Mouse (Mus musculus) layer of hippocampus, postnatal 36 days (tissue): ENCODE data around the gene Nup85. TPM values are rescaled to one million over a fixed set of nuclear protein-coding genes. Genes with fewer than 3 reads are reported as not detected.

ENCODE experiments used
- DNase-seq, 2 experiments: peaks; one replicate each; pipeline ENCODE4 v3.0.0; 2022
- total RNA-seq, 2 experiments: library from RNA; stranded (reverse); gene quantifications; 2 replicates each; pipeline ENCODE4 v1.2.3; 2021

Gene Nup85
- total RNA-seq, 2 experiments from 2014 or later = 49.8 to 60.7 TPM

DNA sequence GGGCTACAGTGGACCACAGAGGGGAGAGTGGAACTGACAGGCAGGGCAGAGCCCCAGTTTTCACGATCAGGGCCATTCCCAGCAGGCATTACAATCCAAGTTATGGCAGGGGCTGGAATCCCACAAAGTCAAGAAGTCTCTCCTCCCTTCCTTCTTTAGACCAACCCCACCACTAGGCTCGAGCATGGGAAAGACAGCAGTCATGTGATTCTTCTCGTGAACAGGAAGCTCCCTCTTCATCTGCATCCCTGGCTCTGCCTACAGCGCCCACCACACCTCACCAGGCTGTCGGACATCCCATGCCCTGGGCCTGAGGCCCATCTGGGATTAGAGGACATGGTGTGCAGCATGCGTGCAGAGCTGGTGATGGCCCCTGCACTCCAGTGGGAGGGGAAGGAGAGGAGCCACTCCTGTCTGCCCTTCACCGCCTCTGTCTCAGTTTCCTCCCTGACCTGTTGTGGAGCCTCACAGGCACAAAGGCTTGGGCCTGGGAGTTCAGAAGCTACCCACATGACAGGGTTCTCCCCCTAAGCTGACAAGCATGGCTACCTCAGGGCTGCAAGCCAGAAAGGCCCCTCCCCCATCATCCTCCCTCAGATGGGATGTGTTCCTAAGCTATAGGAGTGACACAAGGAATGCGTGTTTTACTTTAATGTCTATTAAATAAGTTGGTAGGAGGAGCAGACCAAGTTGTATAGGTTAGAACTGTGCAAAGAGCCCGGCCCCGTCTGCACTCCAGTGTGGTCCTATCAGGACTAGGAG, 50.3 kb downstream of the Nup85 start:
- no peak for DNase-seq

DNA sequence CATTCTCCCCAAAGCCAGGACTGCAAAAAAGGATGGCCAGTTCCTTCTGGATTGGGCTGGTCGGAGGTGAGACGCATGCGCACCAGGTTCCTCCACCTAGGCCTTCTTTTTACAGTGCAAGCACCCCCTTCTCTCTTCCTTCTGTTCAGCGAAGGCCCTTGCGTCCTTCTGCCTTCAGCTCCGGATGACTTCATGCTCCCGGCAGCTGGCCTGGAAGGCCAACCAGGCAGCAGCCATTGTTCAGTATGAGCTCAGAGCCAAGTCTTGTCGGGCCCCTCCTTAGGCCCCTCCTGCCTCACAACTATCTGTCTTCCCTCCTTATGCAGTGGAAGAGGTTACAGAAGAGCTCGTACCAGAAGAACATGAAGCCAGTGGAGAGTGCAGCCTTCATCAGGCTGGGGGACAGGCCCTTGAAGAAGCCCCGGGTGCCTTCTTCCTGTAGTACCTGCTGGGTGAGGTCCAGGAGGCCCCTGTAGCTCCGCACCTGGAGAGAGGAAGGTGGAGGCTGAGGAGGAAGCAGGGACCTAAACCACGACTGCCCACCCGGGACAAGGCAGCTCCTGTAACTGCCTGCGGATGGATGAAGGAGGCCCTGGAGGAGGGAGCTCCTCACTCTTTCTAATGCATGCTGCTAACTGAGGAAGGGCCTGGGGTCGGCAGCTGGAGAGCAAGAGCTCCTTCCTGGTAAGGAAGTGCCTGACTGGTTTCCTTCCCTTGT, 51.0 kb downstream of the Nup85 start:
- DNase-seq = no peak

DNA sequence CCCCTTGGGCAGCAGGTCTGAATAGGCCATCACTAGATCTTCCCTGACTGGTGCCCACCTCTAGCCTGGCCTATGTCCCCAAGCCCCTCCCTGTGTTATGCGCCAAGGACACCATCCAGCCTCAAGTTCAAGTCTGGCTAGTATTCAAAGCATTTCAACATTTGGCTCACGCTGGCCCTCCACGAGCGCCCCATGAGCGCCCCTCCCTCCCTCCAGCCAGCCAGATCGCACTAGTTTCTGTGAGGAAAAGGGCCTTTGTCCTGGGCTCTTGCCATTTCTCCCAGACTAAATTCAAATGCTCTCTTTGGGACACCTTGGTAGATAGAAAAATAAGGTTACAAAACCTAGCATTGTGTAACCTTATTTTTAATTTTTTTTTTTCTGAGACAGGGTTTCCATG, 51.6 kb downstream of the Nup85 start:
- DNase-seq = no peak

DNA sequence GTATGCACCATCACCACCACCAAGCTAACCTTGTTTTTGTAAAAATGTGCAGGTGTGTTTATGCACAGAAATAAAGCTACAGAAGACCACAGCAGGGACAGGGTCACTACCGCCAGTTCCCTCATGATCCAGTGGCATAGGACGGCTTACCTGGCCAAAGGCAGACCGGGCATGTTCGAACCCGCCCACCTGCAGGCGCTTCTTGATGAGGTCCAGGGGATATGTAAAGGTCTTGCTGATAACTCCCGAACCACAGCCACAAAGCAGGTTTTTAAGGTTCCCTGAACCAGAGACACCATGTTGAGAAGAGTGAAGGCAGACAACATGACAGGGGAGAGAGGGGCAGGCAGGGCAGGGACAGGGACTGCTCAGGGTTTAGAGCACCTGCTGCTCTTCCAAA, 52.1 kb downstream of the Nup85 start:
- DNase-seq = no peak

DNA sequence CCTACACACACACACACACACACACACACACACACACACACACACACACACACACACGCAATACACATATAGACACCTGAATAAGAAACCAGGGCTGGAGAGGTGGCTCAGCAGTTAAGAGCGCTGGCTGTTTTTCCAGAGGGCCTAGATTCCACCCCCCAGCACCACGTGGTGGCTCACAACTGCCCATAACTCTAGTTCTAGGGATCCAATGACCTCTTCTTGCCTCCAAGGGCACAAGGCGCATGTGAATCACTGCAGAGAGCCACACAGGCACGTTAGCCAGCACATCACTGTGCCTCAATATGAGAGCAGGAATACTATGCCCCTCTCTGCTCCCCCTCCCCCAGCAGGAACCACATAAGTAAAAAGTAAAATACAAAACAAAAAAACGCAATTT, 52.7 kb downstream of the Nup85 start:
- DNase-seq = no peak

DNA sequence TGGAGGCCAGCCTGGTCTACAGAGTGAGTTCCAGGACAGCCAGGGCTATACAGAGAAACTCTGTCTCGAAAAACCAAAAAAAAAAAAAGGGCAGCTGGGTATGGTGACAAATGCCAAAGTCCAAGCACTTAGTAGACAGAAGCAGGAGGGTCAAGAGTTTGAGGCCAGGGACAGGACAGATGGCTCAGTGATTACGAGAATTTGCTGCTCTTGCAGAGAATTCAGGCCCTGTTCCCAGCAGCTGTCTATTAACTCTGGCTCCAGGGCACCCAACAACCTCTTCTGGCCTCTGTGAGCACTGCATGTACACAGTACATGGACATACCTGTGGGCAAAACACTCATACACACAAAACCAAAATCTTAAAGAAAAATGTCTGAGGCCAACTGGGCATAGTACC, 53.8 kb downstream of the Nup85 start:
- no peak for DNase-seq

DNA sequence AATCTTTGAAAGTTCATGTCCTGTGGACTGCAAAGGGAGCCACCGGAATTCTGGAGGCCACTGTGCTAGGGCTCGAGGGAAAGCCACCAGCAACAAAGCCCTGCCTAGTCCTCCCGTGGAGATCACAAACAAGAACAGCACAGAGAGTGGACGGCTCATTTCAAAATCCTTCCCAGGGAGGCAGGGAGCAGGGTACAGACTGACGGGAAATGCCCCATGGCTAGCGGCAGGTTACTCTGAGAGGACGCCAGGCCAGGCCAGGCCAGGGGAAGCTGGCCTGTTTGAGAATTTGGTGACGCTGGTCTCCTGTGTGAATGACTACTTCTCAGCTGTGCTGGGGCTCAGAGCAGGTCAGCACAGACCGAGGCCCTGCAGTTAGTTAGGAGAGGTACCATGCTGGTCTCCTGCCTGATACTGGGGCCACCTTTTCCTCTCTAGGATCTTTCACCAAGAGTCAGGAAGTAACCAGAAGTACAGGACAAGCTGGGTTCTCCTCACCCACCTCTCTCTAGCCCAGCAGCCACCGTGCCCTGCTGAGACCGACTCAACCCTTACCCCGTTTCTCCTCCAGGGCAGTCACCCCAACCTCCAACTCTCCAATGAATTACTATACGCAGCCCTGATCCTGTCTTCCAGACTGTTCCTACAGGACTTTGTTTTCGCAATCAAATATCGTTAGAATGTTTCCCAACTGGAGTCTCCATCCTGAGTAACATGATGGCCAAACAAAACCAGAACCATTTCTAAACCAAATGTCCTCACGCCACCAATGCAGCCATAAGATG, 54.7 kb downstream of the Nup85 start:
- no peak for DNase-seq

DNA sequence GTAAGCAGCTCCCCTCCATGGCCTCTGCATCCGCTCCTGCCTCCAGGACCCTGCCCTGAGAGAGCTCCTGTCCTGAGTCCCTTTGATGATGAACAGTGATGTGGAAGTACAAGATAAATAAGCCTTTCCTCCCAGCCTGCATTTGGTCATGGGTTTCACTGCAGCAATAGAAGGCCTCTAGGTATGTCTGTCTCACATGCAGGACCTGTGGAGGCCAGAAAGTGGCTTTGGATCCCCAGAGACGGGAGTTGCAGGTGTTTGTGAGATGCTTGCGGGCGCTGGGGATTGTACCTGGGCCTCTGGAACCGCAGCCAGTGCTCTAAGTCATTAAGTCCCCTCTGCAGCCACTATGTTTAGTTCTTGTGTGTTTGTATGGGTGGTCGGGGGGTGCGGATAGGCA, 55.7 kb downstream of the Nup85 start:
- DNase-seq = no peak

DNA sequence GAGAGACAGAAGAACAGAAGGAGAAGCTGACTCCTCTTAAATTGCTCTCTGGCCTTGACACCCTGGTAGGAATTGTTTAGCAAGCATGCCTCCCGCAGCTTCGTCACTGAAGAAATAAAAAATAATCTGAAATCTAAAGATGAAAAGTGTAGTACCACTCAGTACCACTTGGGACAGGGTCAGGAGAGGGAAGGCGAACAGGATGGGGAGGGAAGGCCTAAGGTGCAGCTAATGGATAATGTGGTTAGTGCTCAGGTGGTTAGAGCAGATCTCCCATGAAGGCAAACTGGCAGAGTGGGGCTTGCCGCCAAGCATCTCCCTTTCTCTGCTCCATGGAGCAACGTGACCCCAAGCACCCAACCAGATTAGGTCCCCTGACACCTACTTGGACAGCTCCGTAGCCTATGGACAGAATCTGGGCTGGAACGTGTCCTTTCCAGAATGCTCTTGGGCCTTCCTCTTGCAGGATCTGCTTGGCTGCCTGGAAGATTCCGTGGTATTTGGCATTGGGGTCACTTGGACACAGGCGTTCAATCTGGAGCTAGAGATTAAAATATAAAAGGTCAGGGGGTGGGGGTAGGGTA, 59.3 kb downstream of the Nup85 start:
- DNase-seq = no peak

DNA sequence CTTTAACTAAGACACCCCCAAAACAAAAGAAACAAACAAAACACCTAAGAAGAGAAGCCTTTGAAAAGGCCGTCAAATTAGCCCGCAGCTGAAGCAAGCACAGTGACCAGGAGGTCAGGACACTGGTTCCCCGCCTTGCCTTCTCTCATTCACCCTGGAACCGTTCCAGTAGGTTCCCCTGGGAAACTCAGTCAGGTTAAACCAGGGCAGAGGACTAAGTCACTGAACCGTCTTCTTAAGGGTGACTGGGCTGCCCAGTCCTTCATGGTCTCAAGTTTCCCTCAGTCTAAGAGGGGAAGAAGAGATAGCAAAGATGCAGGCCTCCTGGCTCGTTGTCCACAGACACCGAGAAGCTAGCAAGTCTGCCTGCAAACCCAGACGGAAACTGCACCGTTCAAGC, 61.6 kb downstream of the Nup85 start:
- DNase-seq = no peak

DNA sequence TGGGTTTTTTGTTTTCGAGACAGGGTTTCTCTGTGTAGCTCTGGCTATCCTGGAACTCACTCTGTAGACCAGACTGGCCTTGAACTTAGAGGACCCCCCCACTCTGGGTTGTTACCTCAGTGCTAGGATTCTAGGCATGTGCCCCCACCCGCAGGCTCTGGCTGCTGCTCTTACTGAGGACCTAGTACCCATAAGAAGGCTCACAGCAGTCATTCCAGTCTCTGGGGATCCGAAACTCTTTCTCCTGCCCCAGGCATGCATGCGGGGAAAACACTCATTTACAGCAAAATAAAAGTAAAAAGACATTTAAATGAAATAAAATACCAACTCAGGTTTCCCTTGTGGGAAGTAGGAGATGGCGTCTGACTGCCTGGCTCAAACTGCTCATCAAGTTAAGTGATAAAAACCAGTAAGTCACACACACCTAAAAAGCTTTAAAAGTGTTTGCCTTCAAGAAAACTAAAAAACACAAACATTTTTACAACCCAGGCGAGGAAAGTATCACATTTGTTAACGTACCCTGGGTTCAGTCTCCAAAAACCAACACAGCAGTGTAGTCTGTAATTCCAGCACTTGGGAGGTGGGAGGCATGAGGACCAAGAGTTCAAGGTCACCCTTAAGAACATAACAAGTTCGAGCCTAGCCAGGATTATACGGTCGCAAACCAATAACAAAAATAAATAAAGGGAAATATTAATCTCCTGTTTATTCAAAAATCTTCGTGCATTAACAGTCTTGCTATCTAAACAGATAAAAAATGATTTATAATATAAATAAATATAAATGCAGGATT, 62.8 kb downstream of the Nup85 start:
- DNase-seq = no peak

DNA sequence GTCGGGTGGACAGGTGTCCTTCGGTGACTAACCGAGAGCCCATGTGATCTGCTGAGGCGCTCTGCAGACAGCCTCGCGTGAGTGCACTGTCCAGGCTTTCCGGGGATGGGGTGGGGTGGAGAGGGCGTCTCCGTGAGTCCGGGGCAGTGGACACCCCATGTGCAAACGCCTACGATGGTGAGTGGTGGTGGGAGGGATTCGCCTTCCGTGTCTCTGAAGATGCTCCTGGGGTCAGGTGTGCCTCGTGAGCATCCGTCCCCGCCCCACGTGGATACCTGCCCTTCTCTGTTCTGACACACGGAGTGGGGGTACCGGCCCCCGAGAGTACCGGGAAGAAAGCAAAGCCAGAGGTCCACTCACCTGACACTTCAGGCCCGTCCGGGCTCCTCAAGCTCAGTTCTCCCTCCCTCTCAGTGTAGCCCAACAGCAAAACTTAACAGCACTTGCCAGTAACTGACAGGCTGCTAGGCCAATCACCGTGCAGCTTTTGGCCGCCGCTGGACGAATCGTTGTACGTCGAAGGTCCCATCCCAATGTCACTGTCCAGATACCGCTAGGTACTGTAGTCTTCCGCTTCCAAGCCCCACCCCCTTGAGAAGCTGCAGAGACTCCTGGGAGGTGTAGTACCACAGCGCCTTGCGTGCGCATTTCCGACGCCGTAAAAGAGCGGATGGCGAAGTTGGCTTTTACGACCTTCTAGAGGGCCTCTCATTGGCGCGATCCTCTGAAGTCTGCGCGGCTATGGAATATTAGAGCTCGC, 63.7 kb downstream of the Nup85 start, which contains the start of gene Slc25a19:
TSS of gene Slc25a19 (minus strand) at position 591 of the 760 bp plus-strand sequence.
- peak; percentile 99 for DNase-seq

DNA sequence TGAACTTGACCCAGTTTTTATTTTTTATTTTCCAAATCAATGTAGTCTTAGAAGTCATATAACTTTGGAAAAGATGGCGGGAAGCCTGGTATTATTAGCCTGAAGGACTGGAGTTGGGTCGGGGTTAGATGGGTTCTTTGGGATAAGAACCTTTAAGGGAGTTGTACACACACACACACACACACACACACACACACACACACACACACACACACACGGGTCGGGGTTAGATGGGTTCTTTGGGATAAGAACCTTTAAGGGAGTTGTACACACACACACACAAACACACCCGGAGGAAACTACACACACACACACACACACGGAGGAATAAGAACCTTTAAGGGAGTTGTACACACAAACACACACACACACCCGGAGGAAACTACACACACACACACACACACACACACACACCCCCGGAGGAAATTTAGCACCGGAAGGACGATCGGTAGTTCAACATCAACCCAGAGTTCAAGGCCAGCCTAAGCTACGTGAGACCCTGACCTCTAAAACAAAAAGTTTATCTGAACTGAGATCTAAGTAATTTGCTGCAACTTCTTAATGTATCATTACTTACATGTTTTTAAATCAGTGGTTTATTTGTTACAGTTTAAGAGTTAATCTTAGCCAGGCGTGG, 64.3 kb downstream of the Nup85 start:
- DNase-seq = no peak

DNA sequence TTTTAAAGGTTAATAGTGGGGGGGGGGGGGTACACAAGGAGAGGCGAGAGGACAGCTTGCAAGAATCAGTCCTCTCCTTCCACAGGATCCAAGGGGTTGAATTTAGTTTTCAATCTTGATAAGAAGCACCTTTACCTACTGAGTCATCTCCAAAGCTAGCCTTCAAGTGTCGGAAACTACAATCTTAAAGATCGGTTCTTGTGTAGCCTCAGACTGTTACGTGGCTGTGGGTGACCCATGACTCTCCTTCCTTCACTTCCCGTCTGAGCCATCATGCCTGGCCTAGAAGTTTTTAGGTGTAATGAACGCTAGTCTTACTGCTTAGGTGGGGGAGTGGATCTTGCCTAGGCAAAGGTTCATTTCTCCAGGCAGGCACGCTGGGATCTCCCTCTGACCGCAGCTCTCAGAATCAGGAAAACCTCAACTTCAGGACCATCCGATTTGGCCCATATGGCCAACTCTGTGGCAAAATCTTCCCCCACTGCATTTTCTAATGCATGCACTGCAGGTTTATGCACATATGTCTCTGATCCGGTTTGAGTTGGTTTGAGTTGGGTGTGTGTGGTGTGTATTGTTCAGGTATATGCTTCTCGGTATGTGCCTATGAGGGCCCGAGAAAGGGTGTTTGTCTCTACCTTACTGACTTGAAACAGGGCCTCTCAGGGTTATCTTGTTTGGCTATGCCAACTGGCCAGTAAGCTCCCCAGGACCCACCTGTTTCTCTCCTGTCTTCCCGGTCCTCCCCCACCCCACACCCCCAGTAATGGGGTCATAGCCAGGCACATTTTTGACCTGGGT, 65.7 kb downstream of the Nup85 start:
- DNase-seq = no peak

DNA sequence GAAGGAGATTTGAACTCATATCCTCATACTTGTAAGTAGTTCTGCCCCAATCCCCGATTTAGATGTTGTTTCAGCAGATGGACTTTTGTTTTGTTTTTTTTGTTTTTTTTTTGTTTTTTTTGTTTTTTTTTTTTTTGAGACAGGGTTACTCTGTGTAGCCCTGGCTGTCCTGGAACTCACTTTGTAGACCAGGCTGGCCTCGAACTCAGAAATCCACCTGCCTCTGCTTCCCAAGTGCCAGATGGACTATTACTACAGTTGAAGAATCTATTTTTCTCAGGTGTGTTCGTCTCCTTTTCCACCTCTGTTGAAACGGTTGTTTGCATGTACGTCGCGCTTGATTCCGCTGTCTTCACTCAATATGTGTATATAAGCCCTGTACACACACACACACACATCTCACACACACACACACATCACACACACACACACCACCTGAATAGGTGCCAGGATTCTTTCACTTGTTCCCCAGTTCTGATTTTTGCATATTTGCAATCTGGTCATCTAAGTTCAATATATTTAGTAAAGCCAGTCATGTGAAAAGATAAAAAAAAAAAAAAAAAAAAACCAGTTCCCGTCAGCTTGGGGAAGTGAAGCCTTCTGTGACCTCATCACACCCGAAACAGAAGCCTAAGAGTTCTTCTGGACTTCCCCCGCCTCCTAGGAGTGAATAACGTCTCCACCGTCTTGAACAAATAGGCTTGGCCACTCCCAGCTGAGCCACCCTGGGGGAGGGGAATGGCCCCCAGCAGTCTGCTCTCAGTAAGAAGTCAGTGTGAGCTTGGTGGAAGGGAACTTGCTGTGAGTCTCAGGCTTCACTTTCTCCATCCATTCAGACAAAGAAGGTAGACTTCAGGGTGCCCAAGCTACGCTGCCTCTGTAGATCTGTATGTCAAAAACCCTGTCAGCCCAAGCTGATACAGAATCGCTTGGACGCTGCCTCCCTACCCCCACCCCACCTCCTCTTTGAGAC, 66.6 kb downstream of the Nup85 start:
- DNase-seq = no peak

DNA sequence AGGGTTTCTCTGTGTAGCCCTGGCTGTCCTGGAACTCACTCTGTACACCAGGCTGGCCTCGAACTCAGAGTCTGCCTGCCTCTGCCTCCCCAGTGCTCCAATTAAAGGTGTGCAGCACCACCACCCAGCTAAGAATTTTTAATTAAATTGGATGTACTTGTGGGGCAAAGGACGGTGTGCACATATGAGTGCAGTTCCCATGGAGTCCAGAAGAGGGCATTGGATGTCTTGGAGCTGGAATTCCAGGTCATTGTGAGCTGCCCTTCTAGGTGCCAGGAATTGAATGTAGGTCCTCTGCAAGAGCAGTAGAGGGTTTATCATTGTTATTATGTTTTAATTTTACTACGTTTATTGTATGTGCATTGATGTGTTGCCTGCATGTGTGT, 67.3 kb downstream of the Nup85 start:
- no peak for DNase-seq

DNA sequence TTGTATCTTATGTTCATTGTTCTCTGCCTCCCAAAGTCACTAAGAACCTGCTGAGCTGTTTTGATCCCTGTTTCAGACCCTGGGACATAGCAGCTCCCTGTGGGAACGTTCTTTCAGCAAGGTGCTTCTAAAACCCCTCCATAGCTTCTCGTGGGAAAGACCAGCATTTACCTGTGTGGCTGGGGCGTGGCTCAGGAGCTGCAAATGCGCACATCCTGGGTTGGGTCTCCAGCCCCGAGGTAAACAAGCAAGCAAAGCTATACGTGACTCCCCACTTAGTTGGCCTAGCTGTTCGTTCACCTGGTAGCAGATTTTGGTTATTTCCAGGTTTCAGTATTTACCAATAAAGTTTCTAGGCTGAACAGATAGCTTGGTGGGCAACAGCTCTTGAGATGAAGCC, 68.0 kb downstream of the Nup85 start:
- DNase-seq = no peak

DNA sequence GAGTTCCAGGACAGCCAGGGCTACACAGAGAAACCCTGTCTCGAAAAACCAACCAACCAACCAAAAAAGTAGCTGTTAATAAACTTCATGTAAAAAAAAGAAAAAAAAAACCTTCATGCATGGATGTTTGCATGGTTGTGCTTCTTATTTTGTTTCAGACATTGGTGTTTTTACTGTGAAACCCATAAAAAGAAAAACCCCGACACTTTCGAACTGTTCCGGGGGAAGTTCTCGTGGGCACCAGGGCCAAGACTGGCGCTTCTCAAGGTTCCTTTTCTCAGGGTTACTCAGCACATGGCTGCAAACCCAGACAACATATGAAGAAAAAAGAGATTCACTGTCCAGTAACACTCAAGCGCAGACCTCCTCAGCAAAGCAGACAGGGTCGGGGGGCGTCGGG, 68.6 kb downstream of the Nup85 start:
- DNase-seq = no peak
